Mouse (Mus musculus) midbrain, embryonic 16.5 days (tissue): ENCODE measurements at regions not wholly inside any gene's neighbourhood (a gene's known extent, or its start where the extent isn't known, plus 50 kb on each side); places are given as distances from the start of the nearest gene placed in this dataset.

Source experiments
- ATAC-seq: fragments of 200-750 bp; cut with Nextera tagmentation; 2 replicates; pipeline ENCODE4 v1.8.0; 2017; ENCODE audit warnings: moderate TSS enrichment
- H3K27ac ChIP-seq: fragments of 300-500 bp; sonication (generic); 2 replicates; pipeline ENCODE4 v1.5.1; 2014; ENCODE audit warnings: mild to moderate bottlenecking, low read length, mixed read lengths
- H3K27me3 ChIP-seq: fragments of 300-500 bp; sonication (generic); 2 replicates; pipeline ENCODE4 v1.6.1; 2014; ENCODE audit warnings: low read depth, low read length, mixed read lengths; ENCODE audit not compliant: control insufficient read depth, insufficient read depth
- H3K36me3 ChIP-seq: fragments of 300-500 bp; sonication (generic); 2 replicates; pipeline ENCODE4 v1.6.1; 2014; ENCODE audit warnings: mild to moderate bottlenecking, low read length, moderate library complexity, mixed read lengths; ENCODE audit not compliant: control insufficient read depth, insufficient read depth
- H3K4me1 ChIP-seq: fragments of 300-500 bp; sonication (generic); 2 replicates; pipeline ENCODE4 v1.6.1; 2014; ENCODE audit warnings: mild to moderate bottlenecking, low read length, mixed read lengths; ENCODE audit not compliant: control insufficient read depth, insufficient read depth
- H3K4me2 ChIP-seq: fragments of 300-500 bp; sonication (generic); 2 replicates; pipeline ENCODE4 v1.6.1; 2014; ENCODE audit warnings: mild to moderate bottlenecking, low read length, mixed read lengths
- H3K4me3 ChIP-seq: fragments of 300-500 bp; sonication (generic); 2 replicates; pipeline ENCODE4 v1.5.1; 2014; ENCODE audit warnings: low read depth, mild to moderate bottlenecking, low read length, moderate library complexity, mixed read lengths
- H3K9ac ChIP-seq: fragments of 300-500 bp; sonication (generic); 2 replicates; pipeline ENCODE4 v1.6.1; 2014; ENCODE audit warnings: low read depth, low read length, mixed read lengths
- H3K9me3 ChIP-seq: fragments of 300-500 bp; sonication (generic); replicated peaks from 2 replicates; pipeline ENCODE4 v1.6.1; 2014; ENCODE audit warnings: mild to moderate bottlenecking, low read length, mixed read lengths; ENCODE audit not compliant: control insufficient read depth, poor library complexity, severe bottlenecking
- WGBS: fragments of 180-500 bp; shearing (Covaris S2); extraction: QIAGEN DNeasy Blood & Tissue Kit; methylation state at CpG from one replicate; pipeline ENCODE4 v1.1.7; 2014; 5-methylcytosine and 5-hydroxymethylcytosine counted together

DNA sequence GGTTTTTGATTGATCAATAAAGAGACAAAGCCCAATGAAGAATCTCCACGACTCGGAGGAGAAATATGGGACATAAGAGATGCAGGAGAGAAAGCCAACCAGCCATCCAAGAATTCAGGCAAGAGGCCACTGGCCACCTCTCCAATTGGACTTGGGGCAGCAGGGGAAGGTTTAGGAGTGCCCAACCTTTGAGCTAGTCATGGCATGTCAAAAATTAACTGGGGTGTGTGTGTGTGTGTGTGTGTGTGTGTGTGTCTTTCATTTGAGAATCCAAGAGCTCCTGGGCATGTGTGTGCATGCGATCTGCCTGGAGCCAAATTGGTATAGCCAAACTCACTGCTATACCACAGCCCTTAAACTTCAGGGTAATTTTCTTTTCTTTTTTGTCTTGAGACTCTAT is 51.6 kb upstream of the Cecr2 start:
- Histone ChIP-seq H3K27ac (no peak overlapping the region), H3K4me3 (no peak overlapping the region), H3K27me3 (no peaks in the 10 kb centered on the region), H3K9ac (no peak overlapping the region), H3K36me3 (no peaks in the 10 kb centered on the region), H3K4me2 (no peak overlapping the region), H3K9me3 (no peaks in the 10 kb centered on the region), H3K4me1 (no peaks in the 10 kb centered on the region)
- ATAC-seq, result no peak
- WGBS, result 92% methylated on average over 3 of the region's 3 CpGs

DNA sequence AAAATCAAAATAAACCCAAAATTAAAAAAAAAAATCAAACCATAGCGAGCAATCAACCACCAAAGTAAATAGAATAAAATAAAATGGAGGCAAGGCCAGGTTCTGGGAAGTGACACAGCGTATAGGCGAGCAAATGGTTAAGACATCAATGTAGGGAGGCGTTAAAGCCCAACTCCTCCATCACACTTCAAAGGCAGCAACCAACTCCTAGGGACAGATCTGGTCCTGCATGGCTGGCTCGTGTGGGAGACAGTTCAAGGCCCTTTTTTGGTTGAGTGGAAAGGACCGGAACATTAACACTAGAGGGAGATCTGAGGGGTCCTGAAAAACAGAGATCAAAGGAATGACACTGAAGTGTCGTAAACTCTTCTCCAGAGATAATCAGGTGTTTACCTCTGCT is 53.8 kb upstream of the Cecr2 start:
- no peak overlapping the region for H3K4me2 ChIP-seq
- no peaks in the 10 kb centered on the region for H3K9me3 ChIP-seq
- H3K27ac ChIP-seq, result no peak overlapping the region
- H3K9ac ChIP-seq, result no peak overlapping the region
- H3K36me3 ChIP-seq, result no peaks in the 10 kb centered on the region
- 69% methylated on average over 7 of the region's 7 CpGs for whole genome bisulfite sequencing
- no peak overlapping the region for H3K4me3 ChIP-seq
- no peaks in the 10 kb centered on the region for H3K27me3 ChIP-seq
- ATAC-seq, result no peak
- H3K4me1 ChIP-seq, result no peaks in the 10 kb centered on the region

DNA sequence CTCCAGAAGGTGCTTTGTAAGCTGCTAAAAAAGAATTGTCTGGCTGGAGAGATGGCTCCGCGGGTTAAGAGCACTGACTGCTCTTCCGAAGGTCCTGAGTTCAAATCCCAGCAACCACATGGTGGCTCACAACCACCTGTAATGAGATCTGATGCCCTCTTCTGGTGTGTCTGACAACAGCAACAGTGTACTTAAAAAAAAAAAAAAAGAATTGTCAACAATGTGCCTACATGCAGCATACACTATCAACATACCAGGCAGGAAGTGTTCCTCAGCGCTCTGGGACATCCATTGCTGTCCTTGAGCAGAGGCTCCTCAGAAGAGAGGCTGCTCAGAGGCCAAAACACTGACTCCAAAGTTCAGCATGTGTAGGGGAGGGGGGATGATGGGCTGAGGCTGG is 56.3 kb upstream of the Cecr2 start:
- no peaks in the 10 kb centered on the region for H3K9me3 ChIP-seq
- no peaks in the 10 kb centered on the region for H3K4me1 ChIP-seq
- H3K4me3 ChIP-seq, result no peak overlapping the region
- no peak overlapping the region for H3K9ac ChIP-seq
- H3K27me3 ChIP-seq, result no peaks in the 10 kb centered on the region
- H3K27ac ChIP-seq, result no peak overlapping the region
- H3K36me3 ChIP-seq, result no peaks in the 10 kb centered on the region
- 88% methylated on average over 4 of the region's 4 CpGs for WGBS
- no peak for ATAC-seq
- H3K4me2 ChIP-seq, result no peak overlapping the region

DNA sequence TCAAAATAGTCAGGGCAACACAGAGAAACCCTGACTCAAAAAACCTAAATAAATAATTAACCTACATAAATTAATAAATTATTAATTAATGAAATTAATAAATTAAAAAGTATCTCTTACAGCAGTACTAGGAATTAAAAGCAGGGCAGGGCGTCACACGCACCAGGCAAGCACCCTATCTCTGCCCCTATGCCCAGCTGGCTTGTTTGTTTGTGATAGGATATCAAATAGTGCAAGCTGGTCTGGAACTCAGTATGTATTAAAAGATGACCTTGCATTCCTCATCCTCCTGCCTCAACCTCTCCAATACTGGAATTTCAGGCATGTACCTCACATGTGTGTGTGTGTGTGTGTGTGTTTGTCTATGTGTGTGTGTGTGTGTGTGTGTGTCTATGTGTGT is 60.7 kb upstream of the Cecr2 start:
- no peak for ATAC-seq
- no peaks in the 10 kb centered on the region for H3K27me3 ChIP-seq
- no peaks in the 10 kb centered on the region for H3K9me3 ChIP-seq
- no peaks in the 10 kb centered on the region for H3K36me3 ChIP-seq
- H3K9ac ChIP-seq, result no peak overlapping the region
- no peak overlapping the region for H3K27ac ChIP-seq
- H3K4me2 ChIP-seq, result no peak overlapping the region
- 93% methylated on average over 2 of the region's 2 CpGs for WGBS
- no peak overlapping the region for H3K4me3 ChIP-seq
- no peaks in the 10 kb centered on the region for H3K4me1 ChIP-seq

DNA sequence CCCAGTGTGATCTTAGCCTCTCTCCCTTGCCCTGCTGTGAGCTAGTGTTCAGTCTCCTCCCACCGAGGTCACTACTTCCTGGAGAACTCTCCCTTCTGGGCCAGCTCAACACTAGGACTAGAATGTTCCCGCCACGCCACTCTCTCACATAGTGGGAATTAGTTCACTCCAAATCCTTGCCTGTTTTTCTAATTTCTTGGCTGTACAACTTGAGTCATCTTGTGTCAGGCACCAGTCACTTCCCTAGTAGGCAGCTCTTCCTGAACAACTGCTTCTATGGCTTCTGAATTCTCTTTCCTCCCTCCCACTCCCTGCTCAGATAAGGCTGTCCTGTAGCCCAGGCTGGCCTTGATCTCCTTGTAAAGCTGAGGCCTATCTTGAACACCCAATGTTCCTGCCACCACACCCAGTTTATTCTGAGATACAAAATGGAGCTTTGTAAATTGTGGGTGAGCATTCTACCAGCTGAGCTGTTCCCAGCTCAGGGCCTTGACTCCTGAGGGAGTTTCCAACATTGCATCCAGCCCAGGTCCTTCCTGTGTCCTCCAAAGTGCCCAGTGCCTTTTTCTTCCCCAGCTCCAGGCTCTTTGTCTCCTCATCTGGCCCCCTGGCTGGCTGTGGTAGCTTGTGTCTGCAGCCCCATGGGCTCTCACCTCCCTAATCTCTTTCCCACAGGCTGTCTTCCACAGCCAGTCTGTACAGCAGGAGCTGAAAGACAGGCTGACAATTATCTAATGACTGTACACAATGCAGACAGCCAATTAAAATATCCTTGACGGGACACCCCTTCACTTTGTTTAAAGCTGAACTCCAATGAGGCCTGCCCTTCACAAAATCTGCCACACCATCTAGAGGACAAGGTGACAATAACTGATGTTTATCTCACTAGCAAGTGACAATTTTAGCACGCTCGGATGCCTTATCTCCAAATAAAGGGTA is 61.9 kb upstream of the Cecr2 start:
- ATAC-seq, result no peak
- Histone ChIP-seq H3K4me2 (no peak overlapping the region), H3K4me1 (no peaks in the 10 kb centered on the region), H3K9ac (no peak overlapping the region), H3K36me3 (no peaks in the 10 kb centered on the region), H3K4me3 (no peak overlapping the region), H3K27me3 (no peaks in the 10 kb centered on the region), H3K27ac (no peak overlapping the region), H3K9me3 (no peaks in the 10 kb centered on the region)
- 27% methylated on average over 6 of the region's 6 CpGs for WGBS

DNA sequence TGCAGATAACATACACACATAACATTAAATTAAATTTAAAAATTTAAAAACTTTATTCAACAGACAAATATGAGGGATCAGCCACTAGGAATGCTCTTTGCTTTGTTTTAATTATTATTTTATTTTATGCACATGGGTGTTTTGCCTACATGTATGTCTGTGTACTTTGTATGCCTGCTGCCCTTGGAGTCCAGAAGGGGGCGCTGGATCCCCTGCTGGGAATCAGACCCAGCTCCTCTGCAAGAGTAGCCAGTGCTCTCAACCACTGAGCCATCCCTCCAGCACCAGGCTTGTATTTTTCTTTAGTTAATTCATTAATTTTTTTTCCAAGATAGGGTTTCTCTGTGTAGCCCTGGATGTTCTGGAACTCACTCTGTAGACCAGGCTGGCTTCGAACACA is 62.7 kb upstream of the Cecr2 start:
- 48% methylated on average over 2 of the region's 2 CpGs for WGBS

DNA sequence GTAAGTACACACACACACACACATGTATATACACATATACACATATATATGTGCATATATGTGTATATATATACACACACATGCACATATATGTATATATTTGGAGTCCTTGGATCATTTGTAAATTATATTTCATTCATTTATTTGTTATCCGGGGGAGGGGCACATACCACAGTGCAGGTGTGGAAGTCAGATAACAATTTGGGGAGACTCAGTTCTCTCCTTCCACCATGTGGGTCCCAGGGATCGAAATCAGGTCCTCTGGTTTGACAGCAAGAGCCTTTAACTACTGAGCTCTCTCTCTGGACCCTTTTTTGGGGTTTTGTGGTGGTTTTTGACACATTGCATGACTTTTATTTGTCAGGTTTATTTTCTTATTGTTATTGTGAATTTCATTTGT is 65.8 kb upstream of the Cecr2 start:
- Histone ChIP-seq H3K9me3 (no peaks in the 10 kb centered on the region), H3K4me3 (no peak overlapping the region), H3K4me2 (no peak overlapping the region), H3K36me3 (no peaks in the 10 kb centered on the region), H3K9ac (no peak overlapping the region), H3K27ac (no peak overlapping the region), H3K27me3 (no peaks in the 10 kb centered on the region), H3K4me1 (no peaks in the 10 kb centered on the region)
- 96% methylated on average over 2 of the region's 2 CpGs for WGBS
- no peak for ATAC-seq

More for the DNA sequence above, 62.7 kb upstream of the Cecr2 start:
- H3K4me2 ChIP-seq, result no peak overlapping the region
- no peak overlapping the region for H3K27ac ChIP-seq
- H3K36me3 ChIP-seq, result no peaks in the 10 kb centered on the region
- no peaks in the 10 kb centered on the region for H3K4me1 ChIP-seq
- H3K27me3 ChIP-seq, result no peaks in the 10 kb centered on the region
- no peak for ATAC-seq
- no peak overlapping the region for H3K4me3 ChIP-seq
- H3K9ac ChIP-seq, result no peak overlapping the region
- H3K9me3 ChIP-seq, result no peaks in the 10 kb centered on the region

DNA sequence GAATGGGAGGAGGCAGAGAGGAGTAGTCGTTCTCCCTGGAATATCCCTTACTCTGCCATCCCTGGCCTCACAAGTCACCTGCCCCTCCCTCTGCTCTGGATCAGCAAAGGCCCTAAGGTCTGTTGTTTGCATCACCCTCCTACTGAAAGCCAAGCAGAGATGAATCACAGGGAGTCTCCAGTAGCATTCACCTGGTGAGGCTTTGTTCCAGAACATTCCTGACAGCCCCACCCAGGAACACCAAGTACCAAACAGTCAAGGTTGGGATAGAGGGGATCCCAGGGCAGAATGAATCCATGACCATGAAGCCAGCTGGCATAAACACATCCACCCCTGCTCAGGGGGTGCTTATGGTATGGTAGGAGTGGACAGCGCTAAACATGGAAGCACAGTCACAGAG is 67.4 kb upstream of the Hdhd5 start:
- no peak overlapping the region for H3K27ac ChIP-seq
- WGBS, result 77% methylated on average over 2 of the region's 2 CpGs
- H3K9ac ChIP-seq, result no peak overlapping the region
- no peak overlapping the region for H3K4me2 ChIP-seq
- no peaks in the 10 kb centered on the region for H3K36me3 ChIP-seq
- ATAC-seq, result no peak
- H3K4me1 ChIP-seq, result no peaks in the 10 kb centered on the region
- H3K4me3 ChIP-seq, result no peak overlapping the region
- no peaks in the 10 kb centered on the region for H3K27me3 ChIP-seq
- no peaks in the 10 kb centered on the region for H3K9me3 ChIP-seq

DNA sequence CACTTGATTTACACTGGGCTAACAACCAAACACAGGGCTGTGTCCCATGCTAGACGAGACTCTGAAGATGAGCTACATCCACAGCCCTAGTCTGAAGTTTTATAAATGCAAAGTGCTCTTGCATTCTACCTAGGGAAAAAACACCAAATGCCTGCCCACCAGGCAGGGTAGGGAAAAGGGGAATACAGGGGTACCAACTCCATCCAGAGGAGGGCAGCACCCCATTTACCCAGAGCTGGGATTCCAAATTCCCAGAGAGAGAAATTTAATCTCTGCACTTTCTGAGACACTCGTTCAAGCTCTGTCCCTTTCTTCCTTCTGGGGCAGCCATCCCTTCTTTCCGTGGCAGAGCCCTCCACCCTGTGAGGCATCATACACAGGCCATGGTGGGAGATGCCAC is 66.8 kb upstream of the Hdhd5 start:
- Histone ChIP-seq H3K4me3 (no peak overlapping the region), H3K27ac (no peak overlapping the region), H3K4me2 (no peak overlapping the region), H3K9ac (no peak overlapping the region), H3K36me3 (no peaks in the 10 kb centered on the region), H3K27me3 (no peaks in the 10 kb centered on the region), H3K4me1 (no peaks in the 10 kb centered on the region), H3K9me3 (no peaks in the 10 kb centered on the region)
- no peak for ATAC-seq
- 51% methylated on average over 3 of the region's 3 CpGs for WGBS
